Mouse (Mus musculus): ENCODE measurements at regions not wholly inside any gene's neighbourhood (a gene's known extent, or its start where the extent isn't known, plus 50 kb on each side); places are given as distances from the start of the nearest gene placed in this dataset.

DNA sequence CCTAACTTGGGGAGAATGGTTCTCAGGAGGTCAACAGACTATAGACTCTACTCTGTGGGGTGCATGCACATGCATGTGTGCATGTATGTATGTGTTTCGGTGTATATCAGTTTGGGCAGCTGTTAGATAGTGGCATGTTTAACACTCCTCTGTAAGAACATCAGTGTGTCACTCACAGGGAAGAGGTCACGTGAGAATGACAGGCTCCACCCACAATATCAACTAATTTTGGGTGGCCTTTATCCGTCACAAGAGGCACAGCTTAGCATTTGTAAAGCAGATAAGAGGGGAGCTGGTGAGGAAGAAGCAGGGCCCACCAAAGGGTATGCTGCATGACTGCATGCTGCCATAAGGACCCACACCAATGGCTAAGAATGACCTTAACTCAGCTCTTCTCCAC is 93.2 kb upstream of the Serp2 start:
- TF ChIP-seq POLR2A (IDR thresholded peaks at IDR 0.05; ENCODE audit: insufficient read depth, low read length), result no peak
- no peak for TF ChIP-seq CTCF (IDR thresholded peaks at IDR 0.05; ENCODE audit: low read depth, low read length)
- TF ChIP-seq EP300 (IDR thresholded peaks at IDR 0.05; ENCODE audit: insufficient read depth, low read depth, low read length), result no peak

All from ES-Bruce4 (cell line).